Mouse (Mus musculus): Measurements from ENCODE around the gene Ube2l3. TPM values are rescaled to one million over a fixed set of nuclear protein-coding genes. Genes with fewer than 3 reads are reported as not detected.
"Not testable (repeated sequence)": the region's sequence is repeated elsewhere in the genome, so short reads cannot be mapped to it uniquely, and the experiment has no call there.

Gene Ube2l3
- total RNA-seq, 2 experiments from 2014 or later = 219 to 220 TPM

DNA sequence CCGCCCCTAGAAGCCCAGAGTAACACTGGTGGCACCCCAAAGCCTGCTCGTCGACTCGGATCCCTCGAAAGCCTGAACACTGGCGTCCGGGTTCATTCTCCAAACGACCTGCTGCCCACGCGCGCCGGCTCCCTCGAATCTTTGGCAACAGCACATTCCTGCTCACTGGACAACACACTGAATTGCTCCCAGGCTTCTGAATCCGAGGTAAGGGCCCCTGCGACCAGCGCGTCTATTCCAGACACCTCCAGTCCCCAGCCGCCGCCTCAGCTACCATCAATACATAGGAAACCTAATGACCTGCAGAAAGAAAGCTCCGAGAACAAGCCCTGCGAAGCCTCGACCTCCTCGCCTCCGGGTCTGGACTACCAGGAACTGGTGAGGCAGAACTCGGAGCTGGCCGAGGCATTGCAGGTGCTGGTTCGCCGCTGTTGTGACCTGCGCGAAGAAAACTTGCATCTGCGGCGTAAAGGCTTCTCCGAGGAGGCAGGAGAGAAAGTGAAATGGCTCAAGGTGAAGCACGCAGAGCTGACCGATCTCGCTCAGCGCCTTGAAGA lies 7.0 kb upstream of the Ube2l3 start:
- peak in 1 of 2 experiments; percentile 28 for DNase-seq

DNA sequence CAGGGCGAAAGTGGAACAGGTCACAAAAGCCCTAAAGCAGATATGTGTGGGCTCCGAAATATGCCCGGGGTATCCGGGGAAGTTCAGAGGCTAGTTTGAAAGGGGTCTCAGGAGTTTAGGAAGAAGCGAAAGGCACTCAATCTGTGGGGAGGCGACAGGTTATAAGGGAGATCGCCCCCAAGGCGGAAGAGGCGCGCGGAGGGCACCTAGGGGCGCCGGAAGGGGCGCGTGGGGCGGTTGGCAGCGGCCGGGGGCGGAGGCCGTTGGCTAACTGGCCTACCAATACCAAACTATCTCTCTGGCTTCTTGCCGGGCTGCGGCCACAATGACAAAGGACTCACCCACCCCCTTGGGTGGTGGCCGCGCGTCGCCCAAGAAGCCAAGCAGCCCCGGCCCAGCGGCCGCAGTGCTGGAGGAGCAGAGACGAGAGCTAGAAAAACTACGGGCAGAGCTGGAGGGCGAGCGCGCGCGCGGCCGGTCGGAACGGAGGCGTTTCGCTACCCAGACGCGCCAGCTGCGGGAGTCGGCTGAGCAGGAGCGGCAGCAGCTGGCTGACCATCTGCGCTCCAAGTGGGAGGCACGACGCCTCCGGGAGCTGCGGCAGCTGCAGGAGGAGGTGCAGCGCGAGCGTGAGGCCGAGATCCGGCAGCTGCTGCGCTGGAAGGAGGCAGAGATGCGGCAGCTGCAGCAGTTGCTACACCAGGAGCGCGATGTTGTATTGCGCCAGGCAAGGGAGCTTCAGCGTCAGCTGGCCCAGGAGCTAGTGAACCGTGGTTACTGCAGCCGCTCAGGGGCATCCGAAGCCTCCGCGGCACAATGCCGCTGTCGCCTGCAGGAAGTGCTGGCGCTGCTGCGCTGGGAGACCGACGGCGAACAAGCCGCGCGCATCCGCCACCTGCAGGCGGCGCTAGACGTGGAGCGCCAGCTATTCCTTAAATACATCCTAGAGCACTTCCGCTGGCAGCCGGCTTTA lies 6.2 kb upstream of the Ube2l3 start, which contains the start of gene Rimbp3:
Rimbp3 (plus strand) TSS at position 215 of the 973 bp plus-strand sequence.
- peak; percentile 88 to 92 for DNase-seq

DNA sequence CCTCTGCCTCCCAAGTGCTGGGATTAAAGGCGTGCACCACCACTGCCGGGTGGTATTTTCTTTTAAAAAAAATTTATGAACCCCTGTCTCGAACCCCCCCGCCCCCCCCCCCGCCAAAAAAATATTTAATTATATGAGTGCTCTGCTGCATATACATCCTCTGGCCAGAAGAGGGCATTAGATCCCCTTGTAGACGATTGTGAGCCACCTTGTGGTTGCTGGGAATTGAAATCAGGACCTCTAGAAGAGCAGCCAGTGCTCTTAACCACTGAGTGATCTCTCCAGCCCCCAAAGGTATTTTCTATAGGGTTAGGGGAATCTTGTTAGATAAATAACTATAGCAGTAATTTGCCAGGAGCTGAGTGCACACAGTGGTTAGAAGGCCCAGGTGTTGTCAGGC lies 2.5 kb upstream of the Ube2l3 start:
- peak in 1 of 2 experiments; percentile 44 for DNase-seq

DNA sequence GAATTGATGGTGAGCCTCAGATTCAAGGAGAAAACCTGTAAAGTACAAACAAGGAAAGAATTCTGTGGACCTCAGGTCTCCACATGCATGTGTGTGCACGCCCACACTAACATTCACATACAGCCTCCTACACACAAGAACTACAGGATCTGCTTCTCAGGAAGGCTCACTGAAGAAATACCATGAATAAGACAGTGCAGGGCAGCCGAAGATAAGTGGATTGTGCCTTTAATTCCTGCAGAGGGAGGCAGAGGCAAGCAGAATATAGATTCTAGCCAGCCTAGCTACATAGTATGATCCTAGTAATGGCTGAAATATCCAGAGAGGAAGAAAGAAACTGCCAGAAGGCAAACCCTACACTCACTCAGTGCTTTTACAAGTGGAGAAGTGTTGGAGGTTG lies 472 bp downstream of the Ube2l3 start:
- DNase-seq = no peak

DNA sequence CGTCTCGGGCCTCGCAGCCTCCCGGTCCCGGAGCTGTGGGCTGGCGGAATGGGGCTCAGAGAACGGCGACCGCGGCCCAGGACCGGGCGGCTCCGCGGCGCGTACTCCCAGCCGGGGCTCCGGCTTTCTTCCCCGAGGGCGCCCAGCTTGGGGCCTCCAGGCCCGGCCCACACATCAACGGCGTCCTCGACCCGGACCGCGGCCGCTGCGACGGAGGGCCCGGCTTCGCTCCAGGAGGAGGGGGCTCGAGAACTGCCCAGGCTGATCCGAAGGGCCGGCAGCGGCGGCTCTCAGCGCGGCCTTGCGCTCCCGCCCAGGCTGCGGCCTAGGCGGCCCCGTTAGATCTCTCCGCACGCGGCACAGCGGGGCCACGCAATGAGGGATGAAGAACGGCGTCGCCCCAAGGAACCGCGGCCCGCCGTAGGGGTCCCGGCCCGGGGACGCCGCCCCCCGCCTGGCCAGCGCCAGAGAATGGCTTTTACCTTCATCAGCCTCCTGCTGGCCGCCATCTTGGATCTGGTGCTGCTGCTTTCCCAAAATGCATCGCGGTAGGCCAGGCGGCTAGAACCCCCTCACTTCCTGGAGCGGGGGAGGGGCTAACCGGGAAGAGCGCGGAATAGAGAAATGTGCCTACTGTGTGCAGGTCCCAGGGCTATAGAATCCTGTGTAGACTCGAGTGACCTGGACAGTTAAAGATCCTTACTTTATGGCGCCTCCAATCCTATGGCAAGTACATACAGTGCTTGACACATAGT lies 1.3 kb downstream of the Ube2l3 start:
- peak; percentile 86 to 90 for DNase-seq

DNA sequence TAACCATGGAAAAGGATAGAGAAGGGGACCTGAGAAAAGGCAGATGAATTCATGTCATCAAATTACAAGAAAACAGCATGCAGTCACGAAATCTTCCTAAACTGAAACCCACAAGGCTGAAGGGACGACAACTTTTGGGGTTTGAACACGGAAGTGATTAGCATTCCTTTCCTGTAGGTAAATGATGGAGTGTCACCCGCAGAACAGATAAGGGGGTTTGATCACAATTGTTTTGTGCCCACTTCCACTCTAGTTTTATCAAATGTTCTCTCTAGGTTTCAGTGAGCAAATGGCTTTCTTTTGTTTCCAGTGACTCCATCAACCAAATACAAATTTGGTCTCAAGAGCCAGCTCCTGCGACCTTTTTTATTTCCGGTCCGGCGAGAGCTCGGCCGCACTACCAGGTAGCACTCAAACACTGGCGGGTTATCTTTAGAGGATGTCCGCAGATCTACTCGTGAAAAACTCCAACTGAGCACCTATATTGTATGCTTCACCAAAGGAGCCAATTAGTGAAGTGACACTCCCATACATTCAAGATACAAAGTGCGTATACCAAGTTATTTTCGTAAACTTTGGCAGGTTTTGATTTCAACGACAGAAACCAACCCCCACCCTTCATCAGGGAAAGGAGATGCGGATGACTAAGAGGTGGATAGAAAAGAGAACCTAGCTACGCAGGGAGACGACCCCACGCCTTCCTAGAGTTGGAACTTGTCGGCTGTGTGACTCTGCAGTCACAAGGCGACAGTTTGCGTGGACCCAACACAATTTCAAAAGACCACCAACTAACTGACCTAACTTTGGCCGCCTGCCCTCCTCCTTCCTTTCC lies 2.1 kb downstream of the Ube2l3 start:
- no peak for DNase-seq

DNA sequence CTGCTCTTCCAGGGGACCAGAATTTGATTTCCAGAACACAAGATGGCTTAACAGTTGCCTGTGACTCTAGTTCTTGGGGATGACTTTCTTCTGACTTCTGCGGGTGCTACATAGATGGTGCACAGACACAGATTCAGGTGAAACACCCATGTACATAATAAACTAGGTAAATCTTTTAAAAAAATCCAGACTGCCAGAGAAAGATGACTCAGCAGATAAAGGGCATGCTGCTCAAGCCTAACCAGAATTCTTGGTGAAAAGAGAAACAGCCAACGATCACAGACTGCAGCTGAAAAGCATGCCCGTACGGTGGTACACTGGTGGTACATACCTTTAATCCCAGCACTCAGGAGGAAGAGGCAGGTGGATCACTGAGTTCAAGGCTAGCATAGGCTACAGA lies 8.6 kb downstream of the Ube2l3 start:
- no peak for DNase-seq

DNA sequence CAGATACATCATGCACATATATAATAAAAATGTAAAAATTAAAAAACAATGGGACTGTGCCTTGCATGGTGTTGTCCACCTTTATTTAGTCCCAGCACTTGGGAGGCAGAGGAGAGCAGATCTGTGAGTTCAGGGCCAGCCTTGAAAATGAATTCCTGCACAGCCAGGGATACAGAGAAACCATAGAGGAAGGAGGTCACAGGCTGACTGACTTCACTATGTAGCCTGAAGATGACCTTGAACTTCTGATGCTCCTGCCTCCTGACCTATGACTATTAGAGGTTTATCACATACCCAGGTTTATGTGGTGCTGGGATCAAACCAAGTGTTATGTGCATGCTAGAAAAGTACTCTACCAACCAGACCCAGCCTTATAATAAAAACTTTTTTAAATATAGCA lies 17.0 kb downstream of the Ube2l3 start:
- no peak for DNase-seq

DNA sequence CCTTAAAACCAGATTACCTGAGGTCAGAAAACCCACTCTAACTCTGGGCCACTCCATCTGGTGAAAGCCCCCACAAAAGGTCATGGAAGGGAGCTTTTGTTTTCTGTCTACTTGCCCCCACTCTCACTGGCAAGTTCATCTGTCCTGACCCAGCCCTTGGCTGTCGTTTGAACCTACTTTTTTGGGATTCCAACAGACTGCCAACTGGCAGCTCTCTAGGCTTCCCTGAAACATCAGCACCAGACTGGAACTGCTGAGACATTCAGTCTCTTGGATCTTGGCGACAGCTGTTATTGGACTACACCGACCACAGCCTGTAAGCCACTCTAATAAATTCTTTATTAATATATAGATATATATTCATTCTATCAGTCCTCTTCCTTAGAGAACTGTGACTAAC lies 19.4 kb downstream of the Ube2l3 start:
- no peak for DNase-seq

DNA sequence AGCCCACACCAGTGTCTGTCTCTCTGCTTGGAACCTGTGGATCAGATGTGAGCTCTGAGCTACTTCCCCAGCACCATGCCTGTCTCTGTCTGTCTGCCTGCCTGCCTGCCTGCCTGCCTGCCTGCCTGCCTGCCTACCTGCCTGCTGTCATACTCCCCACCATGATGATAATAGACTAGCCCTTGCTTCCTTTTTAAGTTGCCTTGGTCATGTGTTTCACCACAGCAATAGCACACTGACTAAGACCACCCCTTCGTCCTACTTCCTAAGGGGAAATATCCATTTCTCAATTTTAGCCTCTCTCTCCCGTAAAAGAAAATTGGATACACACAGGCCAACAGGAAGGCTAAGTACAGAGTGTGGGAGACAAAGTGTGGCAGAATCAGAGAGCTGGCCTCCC lies 20.3 kb downstream of the Ube2l3 start:
- no peak for DNase-seq

DNA sequence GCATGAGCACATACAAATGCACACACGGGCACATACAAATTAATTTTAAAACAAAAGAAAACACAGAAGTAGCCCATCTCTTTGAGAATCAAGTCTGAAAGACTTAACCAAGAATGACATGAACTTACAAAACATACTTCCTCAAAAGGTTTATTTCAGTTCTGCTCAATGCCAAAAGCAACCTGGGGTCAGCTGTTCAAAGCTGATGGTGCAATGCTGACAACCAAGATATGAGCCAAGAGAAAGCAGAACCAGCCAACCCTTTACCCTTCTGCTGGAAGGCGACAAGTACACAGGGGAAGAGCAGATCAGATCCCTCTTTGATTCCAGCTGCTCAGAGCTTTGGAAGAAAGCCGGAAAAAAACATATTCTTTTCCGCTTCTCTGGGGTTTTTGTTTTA lies 21.1 kb downstream of the Ube2l3 start:
- peak in 1 of 2 experiments; percentile 40 for DNase-seq

DNA sequence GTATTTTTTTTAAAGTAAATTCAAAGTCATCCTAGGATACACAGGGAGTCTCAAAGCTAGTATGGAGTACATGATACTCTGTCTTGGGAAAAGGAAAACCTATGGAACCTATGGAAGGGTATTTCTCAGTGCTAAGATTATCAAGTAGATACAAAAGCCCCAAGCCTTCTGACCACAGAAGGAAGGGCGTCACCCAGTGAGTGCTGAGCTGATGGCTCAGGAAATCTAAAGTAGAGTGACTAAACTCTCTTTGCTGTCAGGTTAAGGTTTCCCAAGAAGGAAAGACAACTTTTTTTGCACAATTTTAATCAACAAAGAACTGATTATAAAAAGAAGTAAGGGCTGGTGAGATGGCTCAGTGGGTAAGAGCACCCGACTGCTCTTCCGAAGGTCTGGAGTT lies 22.7 kb downstream of the Ube2l3 start:
- no peak for DNase-seq

DNA sequence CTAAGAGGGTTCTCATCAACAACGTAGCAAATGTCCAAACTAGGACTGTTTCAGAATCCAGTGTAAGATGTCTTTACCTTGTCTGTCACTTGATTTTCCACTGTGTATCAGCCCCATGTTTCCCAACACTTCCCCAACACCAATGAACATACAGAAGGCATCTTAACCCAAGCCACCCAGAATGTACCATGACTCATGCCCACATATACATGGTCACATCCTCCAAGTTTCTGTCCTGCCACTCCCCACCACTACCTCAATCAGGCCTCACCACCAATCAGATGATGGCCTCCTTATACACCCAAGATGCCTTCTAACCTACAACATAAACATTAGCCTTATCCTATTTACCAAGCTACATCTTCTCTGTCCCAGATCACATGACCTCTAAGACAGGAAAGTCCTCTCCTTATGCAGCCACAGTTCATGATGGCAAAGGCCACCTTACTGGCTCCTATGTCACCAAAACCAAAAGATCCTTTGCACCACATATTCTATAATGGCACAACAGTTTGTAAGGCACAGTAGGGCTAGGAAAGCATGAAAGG lies 24.8 kb downstream of the Ube2l3 start:
- DNase-seq = no peak

DNA sequence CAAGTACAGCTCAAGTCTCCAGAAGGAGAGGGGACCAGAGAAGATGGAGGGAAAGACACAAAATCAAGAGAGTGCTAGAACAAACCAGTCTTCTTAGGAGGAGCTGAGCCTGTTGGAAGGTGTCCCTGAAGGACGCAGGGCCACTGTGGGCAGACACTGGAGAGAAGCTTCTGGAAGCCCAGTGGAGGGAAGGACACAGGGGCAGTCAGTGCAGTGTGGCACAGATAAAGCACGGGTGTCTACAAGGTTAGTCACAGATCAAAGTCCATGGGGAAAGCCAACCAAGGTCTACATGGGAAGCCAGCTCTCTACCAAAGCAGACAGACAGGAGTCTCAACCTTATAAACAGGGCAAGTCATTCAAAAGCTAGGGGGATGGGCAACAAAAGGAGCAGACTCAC lies 26.7 kb downstream of the Ube2l3 start:
- DNase-seq = peak; percentile 16 to 46

DNA sequence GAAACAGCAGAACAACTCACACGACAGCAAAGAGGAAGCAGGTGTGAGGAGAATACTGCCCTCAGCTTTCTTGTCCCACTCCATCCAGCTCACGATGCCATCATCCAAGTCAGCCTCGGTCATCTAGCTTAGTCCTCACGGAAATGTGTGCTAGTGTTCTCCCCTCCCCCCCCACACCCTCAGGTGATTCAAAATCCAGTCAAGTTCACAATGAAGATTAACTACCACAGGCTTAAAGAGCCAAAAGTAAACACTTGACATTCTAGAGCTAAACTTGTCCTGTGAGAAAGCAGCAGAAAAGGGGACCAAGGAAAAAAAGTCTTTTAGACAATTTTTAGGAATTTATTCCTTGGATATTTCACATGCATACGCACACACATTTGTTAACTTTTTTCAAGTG lies 34.4 kb downstream of the Ube2l3 start:
- no peak for DNase-seq

DNA sequence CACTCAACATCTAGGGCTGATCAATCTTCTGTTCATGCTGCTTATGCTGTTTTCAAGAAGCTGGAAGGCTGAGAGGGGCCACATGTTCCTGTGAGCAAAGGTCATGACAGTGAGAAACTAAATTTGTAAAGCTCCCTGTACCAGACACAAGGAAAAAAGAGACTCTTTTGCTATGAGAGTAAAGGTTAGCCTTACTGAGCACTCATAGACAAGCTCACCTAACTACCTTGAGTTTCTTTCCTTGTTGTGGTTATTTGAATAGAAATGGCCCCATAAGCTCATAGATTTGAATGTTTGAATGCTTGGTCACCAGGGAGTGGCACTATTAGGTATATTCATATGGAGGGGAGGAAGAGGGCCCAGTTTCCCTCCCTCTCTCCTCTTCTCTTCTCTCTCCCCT lies 35.3 kb downstream of the Ube2l3 start:
- DNase-seq = no peak

DNA sequence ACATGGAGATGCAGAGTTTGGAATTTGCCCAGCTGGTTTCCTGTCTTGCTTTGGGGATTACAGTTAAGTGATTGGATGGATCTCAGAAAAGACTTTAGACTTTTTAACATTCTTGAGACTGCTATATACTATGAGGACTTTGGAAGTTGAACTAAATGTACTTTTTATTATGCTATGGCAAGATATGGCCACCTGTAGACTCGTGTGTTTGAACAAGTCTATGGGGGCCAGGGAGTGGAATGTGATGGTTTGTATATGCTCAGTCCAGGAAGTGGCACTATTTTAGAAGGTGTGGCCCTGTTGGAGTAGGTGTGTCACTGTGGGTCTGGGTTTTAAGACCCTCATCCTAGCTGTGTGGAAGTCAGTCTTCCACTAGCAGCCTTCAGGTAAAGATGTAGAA lies 37.0 kb downstream of the Ube2l3 start:
- DNase-seq = not testable (repeated sequence)

DNA sequence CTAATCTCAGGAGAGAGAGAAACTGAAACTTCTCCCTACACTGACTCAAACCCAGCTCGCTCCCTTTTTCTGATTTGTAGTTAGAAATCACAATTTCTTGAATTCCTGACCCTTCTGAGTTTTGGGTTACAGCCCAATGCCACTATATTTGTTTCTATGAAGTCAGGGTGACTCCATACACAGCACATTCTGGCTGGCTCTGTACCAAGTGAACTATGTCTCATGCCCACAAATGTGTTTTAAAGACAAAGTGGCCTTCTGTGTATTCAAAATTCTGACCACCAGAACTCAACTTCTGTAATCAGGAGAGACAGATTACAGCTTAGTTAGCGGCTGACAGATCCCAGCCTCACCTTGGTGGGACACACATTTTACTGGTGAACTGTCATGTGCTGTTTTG lies 48.1 kb downstream of the Ube2l3 start:
- DNase-seq = peak; percentile 42 to 53

DNA sequence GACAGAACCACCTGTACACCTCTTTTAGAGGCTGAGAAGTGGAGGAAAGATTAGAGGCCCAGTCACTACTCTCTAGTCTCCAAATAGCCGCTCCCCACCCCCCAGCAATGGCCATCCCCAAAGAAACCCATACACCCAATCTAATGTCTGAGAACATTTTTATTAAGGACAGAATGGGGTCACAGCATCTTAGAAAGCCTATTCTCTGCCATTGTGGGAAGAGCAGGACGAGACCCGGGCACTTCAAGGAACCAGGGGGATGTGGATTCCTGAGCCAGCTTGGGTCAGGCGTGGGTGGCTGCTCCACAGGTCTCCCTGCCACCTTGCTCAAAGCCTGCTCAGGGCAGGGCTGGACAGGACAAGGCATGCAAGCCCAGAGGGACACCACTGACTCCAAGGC lies 50.6 kb downstream of the Ube2l3 start:
- DNase-seq = no peak

DNA sequence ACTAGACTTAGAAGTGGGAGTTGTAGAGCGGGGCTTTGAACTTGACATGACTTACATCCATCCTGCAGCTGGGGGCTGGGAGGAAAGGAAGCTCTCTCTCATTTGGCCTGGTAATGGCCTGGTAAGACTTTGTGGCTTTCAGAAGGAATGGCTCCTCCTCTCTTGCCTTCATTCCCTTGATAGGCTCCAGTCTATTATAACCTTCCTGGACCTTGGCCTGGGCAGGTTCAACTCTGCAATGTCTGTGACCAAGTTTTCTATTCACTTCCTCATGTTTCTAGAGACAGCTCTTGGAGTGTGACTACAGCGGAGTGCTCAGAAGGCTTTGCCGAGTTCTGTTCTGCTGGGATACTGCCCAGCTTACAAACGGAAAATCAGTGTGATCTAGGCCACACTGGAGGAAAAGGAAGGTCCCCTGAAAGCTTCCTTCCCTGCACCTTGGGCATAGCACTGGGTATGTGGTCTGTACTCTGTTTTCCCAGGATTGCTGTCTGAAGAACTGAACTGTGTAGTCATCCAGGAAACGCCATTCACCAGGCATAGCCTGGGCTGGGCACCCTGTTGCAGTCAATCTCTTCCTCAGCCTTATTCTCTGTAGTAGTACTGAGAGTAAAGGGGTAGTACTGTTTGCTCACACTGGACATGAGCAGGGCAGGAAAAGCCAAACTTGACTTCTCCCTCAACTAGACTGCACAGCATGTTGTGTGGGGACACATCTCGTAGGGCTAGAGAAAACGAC lies 51.8 kb downstream of the Ube2l3 start:
- no peak for DNase-seq

DNA sequence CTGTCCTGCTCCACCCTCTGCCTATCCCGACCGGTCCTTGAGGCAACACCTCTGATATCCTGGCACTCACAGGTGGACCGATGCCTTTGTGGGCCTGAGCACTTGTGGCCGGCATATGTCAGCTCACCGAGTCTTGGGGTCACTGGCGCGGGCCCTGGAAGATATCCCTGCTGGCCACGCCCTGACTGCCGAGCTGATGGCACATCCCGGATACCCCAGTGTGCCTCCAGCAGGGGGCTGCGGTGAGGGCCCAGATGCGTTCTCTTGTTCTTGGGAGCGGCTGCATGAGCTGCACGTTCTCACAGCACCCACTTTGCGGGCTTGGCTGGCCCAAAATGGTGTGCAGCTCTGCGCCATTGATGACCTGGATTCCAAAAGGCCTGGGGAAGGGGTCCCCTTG lies 54.4 kb downstream of the Ube2l3 start:
- no peak for DNase-seq

All from adrenal gland, postnatal 36 days (tissue).